Mouse (Mus musculus) embryo, embryonic 11.5 days (tissue): ENCODE results near the gene Wdr54.

Experiments
- DNase-seq: peaks from one replicate; pipeline ENCODE4 v3.0.0-alpha.2; 2012; ENCODE audit warnings: low read depth, low spot score

The Wdr54 gene

DNA sequence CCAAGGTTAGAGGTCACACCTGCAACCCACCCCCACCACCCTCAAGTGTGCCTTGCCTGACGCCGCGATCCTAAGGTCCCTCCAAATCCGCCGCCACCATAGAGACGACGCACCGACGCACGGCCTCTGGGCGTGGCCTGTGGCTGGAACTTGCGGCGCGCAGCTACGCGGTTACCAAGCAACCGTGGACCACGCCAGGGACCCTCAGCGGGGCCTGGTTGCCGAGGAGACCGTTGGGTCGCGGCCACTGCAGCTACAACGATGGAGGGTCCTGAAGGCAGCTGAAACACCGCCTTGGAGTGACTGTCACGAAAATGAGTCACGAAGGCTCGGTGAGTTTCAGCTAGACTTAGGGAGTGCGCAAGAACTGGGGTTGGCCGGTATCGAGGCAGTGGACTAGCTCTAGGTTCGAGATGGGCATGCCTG, at the start of gene Wdr54, which contains the start of gene 1700003E16Rik:
Gene Wdr54, minus strand, starts transcription at position 139 of the 426 bp plus-strand sequence.
Gene 1700003E16Rik, plus strand, starts transcription at position 146 of the 426 bp plus-strand sequence.
- peak; percentile 83 for DNase-seq

- no peak for DNase-seq
Observed at GRCm38 (mm10) chr6:83205851-83206250, 49.7 kb upstream of the Wdr54 start.

- no peak for DNase-seq
Observed at GRCm38 (mm10) chr6:83203320-83203719, 47.1 kb upstream of the Wdr54 start.

- no peak for DNase-seq
Observed at GRCm38 (mm10) chr6:83197345-83198004, 41.3 kb upstream of the Wdr54 start.

DNA sequence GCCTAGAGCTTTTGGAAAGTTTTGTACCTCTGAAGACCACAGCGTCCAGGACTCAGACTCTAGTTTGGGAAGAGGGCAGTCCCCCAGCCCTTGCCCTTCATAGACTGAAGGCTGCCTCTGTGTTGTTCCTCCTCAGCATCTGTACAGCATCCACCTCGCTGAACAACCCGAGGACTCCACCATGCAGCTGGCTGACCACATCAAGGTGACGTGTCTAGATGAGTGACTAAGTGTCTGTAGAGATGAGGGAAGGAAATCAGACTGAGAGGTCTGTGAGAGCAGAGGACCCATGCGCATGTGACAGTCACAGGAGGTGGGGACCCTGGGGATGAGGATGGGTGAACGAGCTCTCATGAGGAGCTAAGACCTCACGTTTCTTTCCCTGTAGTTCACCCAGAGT, 37.4 kb upstream of the Wdr54 start:
- DNase-seq, result no peak

GRCm38 (mm10) chr6:83186946-83187345, 30.7 kb upstream of the Wdr54 start:
- no peak for DNase-seq

DNA sequence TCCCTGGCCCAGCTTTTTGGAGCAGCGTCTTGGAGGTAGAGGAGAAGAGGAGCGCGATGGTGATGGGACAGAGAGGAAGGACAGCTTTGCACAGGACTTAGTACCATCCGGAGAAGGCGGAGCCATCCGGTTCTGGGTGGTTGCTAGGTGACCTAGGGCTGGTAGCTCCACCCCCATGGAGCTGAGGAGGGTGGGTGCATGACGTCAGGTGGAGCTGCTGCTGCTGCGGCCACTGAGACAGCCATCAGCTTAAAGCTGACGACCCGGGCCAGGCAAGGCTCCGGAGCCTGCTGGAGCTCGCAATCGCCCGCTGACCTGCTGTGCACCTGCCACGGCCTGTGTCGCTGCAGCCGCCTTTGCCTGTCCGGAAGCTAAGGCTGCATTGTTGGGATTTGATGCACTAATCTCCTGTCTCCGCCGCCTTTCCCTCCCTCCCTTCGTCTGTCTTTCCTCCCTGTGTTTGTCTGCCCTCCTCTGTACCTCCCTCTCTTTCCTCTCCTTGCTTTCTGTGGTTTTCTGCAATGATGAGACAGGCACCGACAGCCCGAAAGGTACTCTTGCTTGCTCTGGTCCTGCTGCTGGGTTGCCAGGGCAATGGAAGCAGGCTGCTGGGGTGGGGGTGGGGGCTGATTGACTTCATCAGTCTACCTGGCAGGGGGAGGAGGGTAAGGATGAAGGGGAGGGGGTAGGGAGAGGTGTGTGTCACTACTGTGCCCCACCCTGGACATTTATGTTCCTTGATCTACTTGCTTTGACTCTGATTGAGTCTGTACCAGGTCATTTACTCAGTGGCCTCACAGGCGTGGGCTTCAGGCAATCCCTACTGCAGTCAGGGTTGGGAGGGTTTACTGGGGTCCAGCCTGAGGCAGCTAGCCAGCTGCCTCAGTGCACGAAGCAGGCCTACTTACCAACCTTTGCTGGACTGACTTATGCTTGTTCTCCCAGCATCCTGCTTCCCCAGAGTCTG, 30.0 kb upstream of the Wdr54 start:
- no peak for DNase-seq

- no peak for DNase-seq
Observed at GRCm38 (mm10) chr6:83184858-83185435, 28.8 kb upstream of the Wdr54 start.

- DNase-seq, result no peak
Observed at GRCm38 (mm10) chr6:83180605-83181004, 24.4 kb upstream of the Wdr54 start.

- DNase-seq, result no peak
Observed at GRCm38 (mm10) chr6:83179390-83180117, 23.4 kb upstream of the Wdr54 start.

- no peak for DNase-seq
Observed at GRCm38 (mm10) chr6:83175996-83176395, 19.8 kb upstream of the Wdr54 start.

GRCm38 (mm10) chr6:83172240-83172920, 16.2 kb upstream of the Wdr54 start:
- DNase-seq, result no peak

DNA sequence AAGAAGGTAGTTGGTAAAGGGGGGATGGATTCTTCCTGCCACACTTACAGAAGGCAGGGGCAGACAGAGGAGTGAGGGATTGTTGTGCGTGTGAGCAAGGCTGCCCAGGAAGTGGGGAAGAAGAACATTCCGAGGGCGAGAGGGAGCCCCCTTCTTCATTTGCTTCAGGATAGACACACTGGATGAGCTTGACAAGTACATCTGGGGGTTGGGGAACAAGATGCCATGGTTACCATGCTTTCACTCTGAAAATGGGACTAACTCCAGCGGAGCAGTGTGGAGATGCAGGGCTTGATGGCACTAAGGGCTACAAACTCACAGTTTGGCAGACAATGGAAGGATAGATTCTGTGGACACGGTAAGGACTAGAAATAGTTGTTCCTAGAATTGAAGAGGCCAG, 14.9 kb upstream of the Wdr54 start:
- DNase-seq, result no peak

DNA sequence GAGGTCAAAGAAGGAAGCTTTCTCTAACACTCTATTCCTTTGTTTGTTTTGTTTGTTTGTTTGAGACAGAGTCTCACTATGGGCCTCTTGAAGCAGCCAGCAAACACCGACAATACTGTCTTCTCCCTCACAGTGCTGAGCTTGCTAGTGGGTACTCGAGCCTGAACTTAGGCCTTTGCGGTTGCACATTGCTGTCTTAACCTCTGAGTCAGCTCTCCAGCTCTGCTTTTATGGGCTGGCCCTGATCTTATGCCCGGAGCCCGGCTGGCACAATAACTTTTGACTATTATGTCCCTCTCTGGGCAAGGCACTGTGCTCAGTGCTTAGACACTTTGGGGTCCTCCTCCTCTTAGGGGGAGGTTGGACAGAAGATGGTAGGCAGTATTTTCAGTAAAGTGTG, 13.7 kb upstream of the Wdr54 start:
- DNase-seq, result no peak

GRCm38 (mm10) chr6:83166243-83166630, 10.0 kb upstream of the Wdr54 start:
- DNase-seq, result no peak

GRCm38 (mm10) chr6:83165607-83166242, 9.5 kb upstream of the Wdr54 start, which contains the start of gene Dctn1:
Gene Dctn1 (plus strand): TSS chr6:83165920.
- DNase-seq, result peak; percentile 91

DNA sequence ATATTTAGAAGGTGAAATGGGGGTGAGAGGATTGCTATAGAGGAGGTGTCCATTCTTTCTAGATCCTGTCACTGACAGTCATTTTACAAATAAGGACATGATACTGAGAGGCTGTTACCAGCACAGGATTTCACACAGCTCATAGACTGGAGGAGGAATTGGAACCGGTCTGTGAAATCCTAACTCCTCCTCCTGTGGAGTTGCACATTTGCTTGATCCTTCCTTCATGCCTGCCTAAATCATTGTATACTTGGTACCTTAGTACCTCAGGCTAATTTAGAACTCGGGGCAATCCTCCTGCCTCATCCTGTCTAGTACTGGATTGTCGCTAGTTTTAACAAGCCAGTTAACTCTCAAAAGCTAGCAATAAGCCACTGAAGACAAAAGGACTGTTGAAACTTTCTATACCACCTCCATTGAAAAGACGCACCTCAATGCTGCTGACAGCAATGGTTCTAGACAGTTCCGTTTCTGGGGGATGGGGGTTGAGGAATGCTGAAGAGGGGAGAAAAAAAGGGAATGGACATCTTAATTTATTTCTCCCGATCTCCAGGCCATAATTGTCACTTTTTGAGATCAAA, 8.9 kb upstream of the Wdr54 start:
- no peak for DNase-seq

- peak; percentile 67 for DNase-seq
Observed at GRCm38 (mm10) chr6:83162701-83163100, 6.5 kb upstream of the Wdr54 start.

DNA sequence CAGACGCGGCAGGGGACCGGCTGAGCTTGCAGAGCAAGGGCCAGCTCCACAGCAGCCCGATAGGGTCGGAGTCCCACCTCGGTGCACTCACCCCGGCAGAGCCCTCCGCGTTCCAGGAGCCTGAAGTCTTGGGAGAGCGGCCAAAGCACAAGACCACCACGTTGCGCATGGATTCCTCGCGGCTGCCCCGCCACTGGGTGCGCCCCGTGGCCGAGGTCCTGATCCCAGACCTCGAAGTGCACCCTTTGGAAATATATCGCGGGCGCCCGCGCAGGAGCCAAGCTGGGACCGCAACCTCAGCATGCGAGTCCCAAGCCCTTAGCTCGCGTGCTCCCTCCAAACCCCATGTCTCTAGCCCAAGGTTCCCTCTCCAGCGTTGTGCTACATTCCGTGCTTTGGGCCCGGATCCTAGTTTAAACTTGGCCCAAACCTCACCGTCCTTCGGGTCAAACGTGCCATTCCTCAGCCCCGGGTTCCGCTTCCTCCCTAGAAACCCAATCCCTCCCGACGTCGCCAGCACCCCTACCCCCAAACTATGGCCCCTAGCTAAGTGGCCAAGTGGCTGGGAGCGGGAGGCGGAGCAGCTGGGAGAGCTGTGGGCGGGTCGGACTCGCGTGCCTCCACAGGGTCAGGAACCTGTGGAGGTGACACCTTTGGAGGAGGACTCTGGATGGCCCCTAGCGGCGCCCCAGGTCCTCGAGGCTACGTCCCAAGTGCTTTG, 5.9 kb upstream of the Wdr54 start:
- no peak for DNase-seq
